Mouse (Mus musculus): ENCODE measurements around the gene Pkp4. TPM values are rescaled to one million over a fixed set of nuclear protein-coding genes. Genes with fewer than 3 reads are reported as not detected.
"Not testable (repeated sequence)": the region's sequence is repeated elsewhere in the genome, so short reads cannot be mapped to it uniquely, and the experiment has no call there.

The Pkp4 gene
- polyA plus RNA-seq, 1 experiment from 2014 or later = 107 TPM

GRCm38 (mm10) chr2:59351303-59352099, 190.9 kb downstream of the Pkp4 start:
- ChIA-PET POLR2A (interaction anchor here (0.7 kb wide), 1 partner anchor 8 kb away, joined by 3 read pairs; no protein-coding TSS in a partner anchor), CTCF (interaction anchor here (1.1 kb wide), 1 partner anchor 8 kb away, joined by 3 read pairs; no protein-coding TSS in a partner anchor)
- TF ChIP-seq CTCF (IDR thresholded peaks at IDR 0.05) = no peak
- ATAC-seq (no peak), DNase-seq (ENCODE audit: low read depth, low spot score) (no peak)
- in situ Hi-C loops (cut with MboI; ENCODE audit: low pct_unique_long_range_greater_than_20kb) = no loop called here
- no peaks in the 10 kb centered on the region for H3K27me3 ChIP-seq

- DNase-seq (ENCODE audit: low read depth, low spot score) (no peak), ATAC-seq (no peak)
- ChIA-PET POLR2A (no interaction called here), CTCF (no interaction called here)
- TF ChIP-seq CTCF (IDR thresholded peaks at IDR 0.05) = no peak
- in situ Hi-C loops (cut with MboI; ENCODE audit: low pct_unique_long_range_greater_than_20kb) = no loop called here
- no peaks in the 10 kb centered on the region for H3K27me3 ChIP-seq
Observed at GRCm38 (mm10) chr2:59353821-59354220, 193.2 kb downstream of the Pkp4 start.

GRCm38 (mm10) chr2:59355531-59356289, 195.1 kb downstream of the Pkp4 start:
- POLR2A ChIA-PET = interaction anchor here (0.6 kb wide), 1 partner anchor 83 kb away, joined by 4 read pairs; no protein-coding TSS in a partner anchor
- ATAC-seq = no peak

GRCm38 (mm10) chr2:59359760-59360342, 199.2 kb downstream of the Pkp4 start:
- POLR2A ChIA-PET = interaction anchor here (0.5 to 0.8 kb wide), 2 partner anchors 10 to 79 kb away, joined by 3 read pairs; no protein-coding TSS in a partner anchor
- ATAC-seq (no peak), DNase-seq (ENCODE audit: low read depth, low spot score) (no peak)
- in situ Hi-C loops (cut with MboI; ENCODE audit: low pct_unique_long_range_greater_than_20kb) = no loop called here
- CTCF ChIA-PET = interaction anchor here (0.7 to 1.7 kb wide), 4 partner anchors 9 to 660 kb away, joined by 3 to 5 read pairs (median 3); no protein-coding TSS in a partner anchor
- H3K27me3 ChIP-seq = no peaks in the 10 kb centered on the region
- TF ChIP-seq CTCF (IDR thresholded peaks at IDR 0.05) = no peak

More at GRCm38 (mm10) chr2:59355531-59356289, 195.1 kb downstream of the Pkp4 start:
- no peak for TF ChIP-seq CTCF (IDR thresholded peaks at IDR 0.05)
- CTCF ChIA-PET = no interaction called here
- DNase-seq (ENCODE audit: low read depth, low spot score) = no peak
- in situ Hi-C loops (cut with MboI; ENCODE audit: low pct_unique_long_range_greater_than_20kb) = no loop called here
- no peaks in the 10 kb centered on the region for H3K27me3 ChIP-seq

- in situ Hi-C loops (cut with MboI; ENCODE audit: low pct_unique_long_range_greater_than_20kb) = no loop called here
- ATAC-seq (peak; percentile 71), DNase-seq (ENCODE audit: low read depth, low spot score) (no peak)
- no peak for TF ChIP-seq CTCF (IDR thresholded peaks at IDR 0.05)
- H3K27me3 ChIP-seq = no peaks in the 10 kb centered on the region
- CTCF ChIA-PET = interaction anchor here (1.1 to 1.7 kb wide), 2 partner anchors 11 to 12 kb away, joined by 3 to 5 read pairs; no protein-coding TSS in a partner anchor
- POLR2A ChIA-PET = no interaction called here
Observed at GRCm38 (mm10) chr2:59361350-59361780, 200.7 kb downstream of the Pkp4 start.

GRCm38 (mm10) chr2:59364156-59364842, 203.6 kb downstream of the Pkp4 start:
- no peak for ATAC-seq
- in situ Hi-C loops (cut with MboI; ENCODE audit: low pct_unique_long_range_greater_than_20kb) = no loop called here
- no peak for TF ChIP-seq CTCF (IDR thresholded peaks at IDR 0.05)
- POLR2A ChIA-PET = no interaction called here
- DNase-seq (ENCODE audit: low read depth, low spot score) = no peak
- CTCF ChIA-PET = no interaction called here
- H3K27me3 ChIP-seq = no peaks in the 10 kb centered on the region

GRCm38 (mm10) chr2:59367191-59367590, 206.5 kb downstream of the Pkp4 start:
- CTCF ChIA-PET = interaction anchor here (2.6 kb wide), 1 partner anchor 8 kb away, joined by 6 read pairs; no protein-coding TSS in a partner anchor
- DNase-seq (ENCODE audit: low read depth, low spot score) (no peak), ATAC-seq (no peak)
- POLR2A ChIA-PET = no interaction called here
- in situ Hi-C loops (cut with MboI; ENCODE audit: low pct_unique_long_range_greater_than_20kb) = no loop called here
- TF ChIP-seq CTCF (IDR thresholded peaks at IDR 0.05) = no peak
- no peaks in the 10 kb centered on the region for H3K27me3 ChIP-seq

- POLR2A ChIA-PET = interaction anchor here (0.7 kb wide), 1 partner anchor 570 kb away, joined by 3 read pairs; no protein-coding TSS in a partner anchor
- no peaks in the 10 kb centered on the region for H3K27me3 ChIP-seq
- DNase-seq (ENCODE audit: low read depth, low spot score) (no peak), ATAC-seq (no peak)
- no peak for TF ChIP-seq CTCF (IDR thresholded peaks at IDR 0.05)
- in situ Hi-C loops (cut with MboI; ENCODE audit: low pct_unique_long_range_greater_than_20kb) = no loop called here
- CTCF ChIA-PET = interaction anchor here (1.8 kb wide), 1 partner anchor 12 kb away, joined by 5 read pairs; no protein-coding TSS in a partner anchor
Observed at GRCm38 (mm10) chr2:59373113-59373512, 212.5 kb downstream of the Pkp4 start.

GRCm38 (mm10) chr2:59378096-59378495, 217.4 kb downstream of the Pkp4 start:
- ATAC-seq (no peak), DNase-seq (ENCODE audit: low read depth, low spot score) (no peak)
- POLR2A ChIA-PET = no interaction called here
- in situ Hi-C loops (cut with MboI; ENCODE audit: low pct_unique_long_range_greater_than_20kb) = no loop called here
- CTCF ChIA-PET = no interaction called here
- no peak for TF ChIP-seq CTCF (IDR thresholded peaks at IDR 0.05)
- no peaks in the 10 kb centered on the region for H3K27me3 ChIP-seq

GRCm38 (mm10) chr2:59378861-59379260, 218.2 kb downstream of the Pkp4 start:
- DNase-seq (ENCODE audit: low read depth, low spot score); ATAC-seq; CTCF ChIA-PET; H3K27me3 ChIP-seq; in situ Hi-C loops (cut with MboI; ENCODE audit: low pct_unique_long_range_greater_than_20kb); POLR2A ChIA-PET: not testable (repeated sequence)
